Mouse (Mus musculus) C2C12 (cell line): ENCODE data around the gene Thbs3. TPM values are rescaled to one million over a fixed set of nuclear protein-coding genes. Genes with fewer than 3 reads are reported as not detected.

Experiments
- H3K27me3 ChIP-seq: one replicate; pipeline ENCODE4 v1.6.1; 2011; ENCODE audit not compliant: control insufficient read depth, insufficient read depth, insufficient read length
- H3K36me3 ChIP-seq: one replicate; pipeline ENCODE4 v1.6.1; 2011; ENCODE audit not compliant: control insufficient read depth, insufficient read depth
- H3K4me3 ChIP-seq: one replicate; pipeline ENCODE4 v1.5.1; 2011; ENCODE audit warnings: mild to moderate bottlenecking, control low read depth; ENCODE audit not compliant: poor library complexity, insufficient read depth, severe bottlenecking
- H3K79me2 ChIP-seq: one replicate; pipeline ENCODE4 v1.6.1; 2011; ENCODE audit not compliant: control insufficient read depth, insufficient read depth
- H3K79me3 ChIP-seq: one replicate; pipeline ENCODE4 v1.6.1; 2011; ENCODE audit warnings: low read depth, control low read depth
- H3ac ChIP-seq: one replicate; pipeline ENCODE3; 2011; ENCODE audit warnings: low read depth; ENCODE audit not compliant: control insufficient read depth, insufficient read length
- CEBPB ChIP-seq: IDR thresholded peaks from one replicate; pipeline ENCODE4 v1.6.1; 2011; ENCODE audit warnings: low read depth, mild to moderate bottlenecking, control low read depth, moderate library complexity
- CTCF ChIP-seq: IDR thresholded peaks from one replicate; pipeline ENCODE4 v1.5.1; 2011; ENCODE audit not compliant: control insufficient read depth, insufficient read depth, insufficient read length
- FOSL1 ChIP-seq: IDR thresholded peaks from one replicate; pipeline ENCODE4 v1.8.0; 2011; ENCODE audit warnings: mild to moderate bottlenecking, low read length; ENCODE audit not compliant: poor library complexity, insufficient read depth, severe bottlenecking
- MAX ChIP-seq: IDR thresholded peaks from one replicate; pipeline ENCODE4 v1.6.1; 2011; ENCODE audit warnings: mild to moderate bottlenecking, control low read depth
- MYOD1 ChIP-seq: IDR thresholded peaks from one replicate; pipeline ENCODE4 v1.6.1; 2011; ENCODE audit warnings: low read depth; ENCODE audit not compliant: control insufficient read depth, insufficient read length
- MYOG ChIP-seq: IDR thresholded peaks from one replicate; pipeline ENCODE4 v1.6.1; 2011; ENCODE audit not compliant: control insufficient read depth, insufficient read length; ENCODE audit errors: extremely low read depth
- USF1 ChIP-seq: IDR thresholded peaks from one replicate; pipeline ENCODE4 v1.6.1; 2011; ENCODE audit warnings: low read depth, mild to moderate bottlenecking, control low read depth, moderate library complexity
- polyA plus RNA-seq: library from polyadenylated mRNA; unstranded; fragments of >200 nt; fragmentation: generic; extraction: Trizol; gene quantifications from one replicate; pipeline ENCODE4 v1.2.1, GENCODE M21; 2012; ENCODE audit warnings: missing spikeins

Gene Thbs3
- polyA plus RNA-seq, 1 experiment: 9.1 TPM

GRCm38 (mm10) chr3:89183058-89183958 lies 31.7 kb upstream of the Thbs3 start, which contains the start of gene Fam189b:
Gene Fam189b (plus strand): TSS chr3:89183143.
- Histone ChIP-seq H3ac (peak within 1 kb of the TSS; percentile 88), H3K36me3 (peaks cover 34% of the 10 kb centered on the region), H3K79me3 (peaks cover 11% of the 10 kb centered on the region), H3K27me3 (no peaks in the 10 kb centered on the region), H3K4me3 (peak within 1 kb of the TSS; percentile 23), H3K79me2 (peaks cover 12% of the 10 kb centered on the region)
- TF ChIP-seq FOSL1 (no peak), CTCF (no peak), CEBPB (no peak), USF1 (no peak), MYOD1 (peak; percentile 13)

GRCm38 (mm10) chr3:89183959-89184315 lies 31.0 kb upstream of the Thbs3 start:
- Histone ChIP-seq H3K27me3 (no peaks in the 10 kb centered on the region), H3K36me3 (peaks cover 36% of the 10 kb centered on the region), H3ac (peak overlapping the region; percentile 88), H3K79me3 (peaks cover 6% of the 10 kb centered on the region), H3K4me3 (peak overlapping the region; percentile 21), H3K79me2 (peaks cover 6% of the 10 kb centered on the region)
- TF ChIP-seq CTCF (no peak), FOSL1 (no peak), MYOG (no peak), MYOD1 (no peak), USF1 (no peak), CEBPB (no peak), MAX (no peak)

GRCm38 (mm10) chr3:89187197-89187596 lies 27.8 kb upstream of the Thbs3 start:
- TF ChIP-seq FOSL1 (no peak), CTCF (no peak), MAX (no peak), CEBPB (no peak), MYOD1 (no peak), USF1 (no peak), MYOG (no peak)
- Histone ChIP-seq H3K79me3 (no peaks in the 10 kb centered on the region), H3K4me3 (no peak overlapping the region)

GRCm38 (mm10) chr3:89187690-89188477 lies 27.1 kb upstream of the Thbs3 start:
- no peak overlapping the region for H3ac ChIP-seq
- H3K4me3 ChIP-seq: no peak overlapping the region

More at GRCm38 (mm10) chr3:89187197-89187596, 27.8 kb upstream of the Thbs3 start:
- no peaks in the 10 kb centered on the region for H3K79me2 ChIP-seq
- H3ac ChIP-seq: no peak overlapping the region
- H3K27me3 ChIP-seq: no peaks in the 10 kb centered on the region
- H3K36me3 ChIP-seq: peaks cover 5% of the 10 kb centered on the region

GRCm38 (mm10) chr3:89188478-89188875 lies 26.5 kb upstream of the Thbs3 start:
- H3K79me2 ChIP-seq: no peaks in the 10 kb centered on the region
- no peaks in the 10 kb centered on the region for H3K27me3 ChIP-seq
- no peaks in the 10 kb centered on the region for H3K79me3 ChIP-seq
- peak overlapping the region; percentile 2 for H3K4me3 ChIP-seq
- peaks cover 3% of the 10 kb centered on the region for H3K36me3 ChIP-seq
- H3ac ChIP-seq: no peak overlapping the region
- TF ChIP-seq CTCF (no peak), FOSL1 (no peak), MAX (no peak), MYOD1 (no peak), MYOG (no peak), CEBPB (no peak), USF1 (no peak)

More at GRCm38 (mm10) chr3:89187690-89188477, 27.1 kb upstream of the Thbs3 start:
- TF ChIP-seq MAX: no peak
- TF ChIP-seq FOSL1: no peak
- TF ChIP-seq USF1: no peak
- Histone ChIP-seq H3K79me3 (no peaks in the 10 kb centered on the region), H3K79me2 (no peaks in the 10 kb centered on the region), H3K27me3 (no peaks in the 10 kb centered on the region), H3K36me3 (peaks cover 3% of the 10 kb centered on the region)
